ENCODE assay signal across 28 mouse cellular contexts in genomic region chr15:90291848-90292247, GRCm38 (mm10).
DNase-seq lines count a peak whose midpoint lies in the region; ATAC-seq and TF ChIP-seq lines count a peak whose summit lies in the region.
"Had no signal": no experiment of that assay in that cellular context is flagged by ENCODE, and none has a peak within 500 bp of the region (broad histone marks: within the 10 kb centered on the region; RNA-seq: fewer than 3 reads in every experiment).

No protein-coding gene starts in this region.

- TF ChIP-seq CTCF in left cerebral cortex, adult 2 months (IDR thresholded peaks at IDR 0.05) = no peak

- no peak overlapping the region for H3K4me3 ChIP-seq in forebrain, embryonic 14.5 days (ENCODE audit: low read depth, low read length)
- H3K4me3 ChIP-seq in forebrain, embryonic 12.5 days (replicated peaks) = no peak overlapping the region
- H3K4me3 ChIP-seq in left cerebral cortex, adult 2 months = no peak overlapping the region
- no peak overlapping the region for H3K4me3 ChIP-seq in midbrain, embryonic 14.5 days (replicated peaks; ENCODE audit: low read depth, low read length)
- H3K4me3 ChIP-seq: embryonic facial prominence, embryonic 10.5 days; embryonic facial prominence, embryonic 15.5 days; heart, embryonic 10.5 days; heart, embryonic 15.5 days; hindbrain, embryonic 15.5 days; intestine, embryonic 15.5 days; limb, embryonic 10.5 days; limb, embryonic 15.5 days; liver, embryonic 13.5 days; stomach, embryonic 15.5 days had no signal

- H3K27ac ChIP-seq in forebrain, embryonic 14.5 days (ENCODE audit: low read depth, low read length) = no peak overlapping the region
- H3K27ac ChIP-seq in forebrain, embryonic 12.5 days = no peak overlapping the region
- H3K27ac ChIP-seq in left cerebral cortex, adult 2 months = no peak overlapping the region
- H3K27ac ChIP-seq in midbrain, embryonic 14.5 days (replicated peaks; ENCODE audit: low read depth, low read length) = no peak overlapping the region
- H3K27ac ChIP-seq: embryonic facial prominence, embryonic 10.5 days; embryonic facial prominence, embryonic 15.5 days; heart, embryonic 10.5 days; heart, embryonic 15.5 days; hindbrain, embryonic 15.5 days; intestine, embryonic 15.5 days; kidney, postnatal 0 days; limb, embryonic 10.5 days; limb, embryonic 15.5 days; liver, embryonic 13.5 days; macrophage; stomach, embryonic 15.5 days had no signal

- 33% methylated on average over 1 of the region's 1 CpGs for WGBS in forebrain, embryonic 14.5 days
- WGBS in forebrain, embryonic 12.5 days = 29% methylated on average over 1 of the region's 1 CpGs
- 28% methylated on average over 1 of the region's 1 CpGs for WGBS in midbrain, embryonic 14.5 days

- no peak overlapping the region for H3K4me2 ChIP-seq in forebrain, embryonic 14.5 days (ENCODE audit: low read length)
- no peak overlapping the region for H3K4me2 ChIP-seq in forebrain, embryonic 12.5 days
- H3K4me2 ChIP-seq in midbrain, embryonic 14.5 days (ENCODE audit: low read length) = no peak overlapping the region
- H3K4me2 ChIP-seq: embryonic facial prominence, embryonic 15.5 days; heart, embryonic 15.5 days; hindbrain, embryonic 15.5 days; intestine, embryonic 15.5 days; limb, embryonic 15.5 days; liver, embryonic 13.5 days; stomach, embryonic 15.5 days had no signal

- H3K27me3 ChIP-seq in forebrain, embryonic 14.5 days (replicated peaks; ENCODE audit: control insufficient read depth, insufficient read depth, low read length) = no peaks in the 10 kb centered on the region
- peaks cover 3% of the 10 kb centered on the region; the same call in 1 of the 2 replicates for H3K27me3 ChIP-seq in forebrain, embryonic 12.5 days
- H3K27me3 ChIP-seq in midbrain, embryonic 14.5 days (ENCODE audit: control insufficient read depth, insufficient read depth, low read length) = no peaks in the 10 kb centered on the region
- H3K27me3 ChIP-seq: embryonic facial prominence, embryonic 15.5 days; heart, embryonic 15.5 days; hindbrain, embryonic 15.5 days; intestine, embryonic 15.5 days; limb, embryonic 15.5 days; liver, embryonic 13.5 days; stomach, embryonic 15.5 days had no signal

- intact Hi-C loops in left cerebral cortex, postnatal 4 days (cut with DNase I) = no loop called here
- intact Hi-C loops in left cerebral cortex, adult 2 months (cut with DNase I) = no loop called here

- no peak for ATAC-seq in forebrain, embryonic 14.5 days
- ATAC-seq in forebrain, embryonic 12.5 days (ENCODE audit: low FRiP score) = no peak; the same call in 1 of the 2 replicates
- no peak for ATAC-seq in midbrain, embryonic 14.5 days (ENCODE audit: low FRiP score, low TSS enrichment)
- ATAC-seq: intestine, embryonic 15.5 days; lung, postnatal 0 days had no signal

- H3K4me1 ChIP-seq in forebrain, embryonic 14.5 days (ENCODE audit: control insufficient read depth, insufficient read depth, low read length) = no peaks in the 10 kb centered on the region
- peaks cover 11% of the 10 kb centered on the region; the same call in 1 of the 2 replicates for H3K4me1 ChIP-seq in forebrain, embryonic 12.5 days
- H3K4me1 ChIP-seq in midbrain, embryonic 14.5 days (ENCODE audit: control insufficient read depth, insufficient read depth, low read length) = 0 out of 2 replicates have a peak, but pooled peaks cover 3% of the 10 kb centered on the region
- H3K4me1 ChIP-seq: embryonic facial prominence, embryonic 10.5 days; embryonic facial prominence, embryonic 15.5 days; heart, embryonic 10.5 days; heart, embryonic 15.5 days; hindbrain, embryonic 15.5 days; intestine, embryonic 15.5 days; limb, embryonic 10.5 days; limb, embryonic 15.5 days; liver, embryonic 13.5 days; stomach, embryonic 15.5 days had no signal

- H3K9ac ChIP-seq in forebrain, embryonic 14.5 days (ENCODE audit: low read length) = no peak overlapping the region
- H3K9ac ChIP-seq in forebrain, embryonic 12.5 days = no peak overlapping the region
- no peak overlapping the region for H3K9ac ChIP-seq in midbrain, embryonic 14.5 days (replicated peaks; ENCODE audit: low read length)
- H3K9ac ChIP-seq: embryonic facial prominence, embryonic 15.5 days; heart, embryonic 15.5 days; hindbrain, embryonic 15.5 days; intestine, embryonic 15.5 days; limb, embryonic 15.5 days; liver, embryonic 13.5 days; stomach, embryonic 15.5 days had no signal

- DNase-seq in cerebellum, adult 9-10 months = peak; percentile 22
- DNase-seq in cerebellum, postnatal 36 days = no peak
- DNase-seq in forebrain, embryonic 14.5 days (ENCODE audit: low spot score) = peak; percentile 27
- DNase-seq in left cerebral cortex, postnatal 4 days = peak; percentile 11
- no peak for DNase-seq in left cerebral cortex, adult 2 months (ENCODE audit: extremely low spot score in 1 of 2, low spot score in 2 of 2)
- peak; percentile 46 for DNase-seq in midbrain, embryonic 14.5 days
- DNase-seq in urinary bladder, postnatal 14 days (ENCODE audit: low spot score) = no peak
- DNase-seq: adrenal gland, adult 8-10 months; gastrocnemius, postnatal 14 days; kidney, adult 2 months; kidney, postnatal 4 days; liver, embryonic 13.5 days; lung, adult 18-20 months; right cerebral cortex, postnatal 25 days had no signal

- H3K36me3 ChIP-seq in forebrain, embryonic 14.5 days (ENCODE audit: control insufficient read depth, insufficient read depth, low read length) = no peaks in the 10 kb centered on the region
- no peaks in the 10 kb centered on the region for H3K36me3 ChIP-seq in forebrain, embryonic 12.5 days (replicated peaks)
- H3K36me3 ChIP-seq in midbrain, embryonic 14.5 days (ENCODE audit: control insufficient read depth, insufficient read depth, low read length) = no peaks in the 10 kb centered on the region
- H3K36me3 ChIP-seq: embryonic facial prominence, embryonic 10.5 days; embryonic facial prominence, embryonic 15.5 days; G1E; heart, embryonic 10.5 days; heart, embryonic 15.5 days; hindbrain, embryonic 15.5 days; intestine, embryonic 15.5 days; limb, embryonic 10.5 days; limb, embryonic 15.5 days; liver, embryonic 13.5 days; stomach, embryonic 15.5 days had no signal

- no peaks in the 10 kb centered on the region for H3K9me3 ChIP-seq in forebrain, embryonic 14.5 days (replicated peaks; ENCODE audit: control insufficient read depth, low read length)
- H3K9me3 ChIP-seq in forebrain, embryonic 12.5 days = no peaks in the 10 kb centered on the region
- H3K9me3 ChIP-seq in midbrain, embryonic 14.5 days (ENCODE audit: control insufficient read depth, low read length) = no peaks in the 10 kb centered on the region
- H3K9me3 ChIP-seq: embryonic facial prominence, embryonic 10.5 days; embryonic facial prominence, embryonic 15.5 days; G1E; heart, embryonic 10.5 days; heart, embryonic 15.5 days; hindbrain, embryonic 15.5 days; intestine, embryonic 15.5 days; limb, embryonic 10.5 days; limb, embryonic 15.5 days; liver, embryonic 13.5 days; stomach, embryonic 15.5 days had no signal

Comparison
In these comparisons a context has a peak if more than half of its experiments do, and no peak if none do; other contexts are left out.
1. DNase-seq: peak in cerebellum, adult 9-10 months (single experiment), forebrain, embryonic 14.5 days (single experiment), left cerebral cortex, postnatal 4 days (single experiment) and midbrain, embryonic 14.5 days (single experiment); none in cerebellum, postnatal 36 days (0 of 2), left cerebral cortex, adult 2 months (0 of 2) and urinary bladder, postnatal 14 days (single experiment).